Mouse (Mus musculus) spleen, postnatal 0 days (tissue): ENCODE measurements around the gene Ldah. TPM values are rescaled to one million over a fixed set of nuclear protein-coding genes. Genes with fewer than 3 reads are reported as not detected.

Source experiments
- polyA plus RNA-seq: library from polyadenylated mRNA; unstranded; fragments of >200 nt; fragmentation: Nextera tagmentation; extraction: Ambion mirVana; gene quantifications from 2 replicates; pipeline ENCODE4 v1.2.1, GENCODE M21; 2015

Ldah gene
- 35.8 and 39.9 TPM in 2 replicates for polyA plus RNA-seq

GRCm38 (mm10) chr12:8207978-8208403 lies at the start of gene Ldah:
Gene Ldah (plus strand): TSS chr12:8208107.

GRCm38 (mm10) chr12:8301841-8302431 lies 94.0 kb downstream of the Ldah start, which contains the start of gene Gdf7:
Gene Gdf7 (minus strand): TSS chr12:8301954.

GRCm38 (mm10) chr12:8313270-8313771 lies 105.4 kb downstream of the Ldah start, which contains the start of gene Hs1bp3:
Gene Hs1bp3 (plus strand): TSS chr12:8313432.

Other genes with a start within 250 kb of the Ldah start
- 0.05 and 0.21 TPM in 2 replicates for gene Apob, start 230.5 kb upstream of the Ldah start, polyA plus RNA-seq
- gene Gdf7, start 93.8 kb downstream of the Ldah start, polyA plus RNA-seq = not detected in 2 replicates
- gene Hs1bp3, start 105.3 kb downstream of the Ldah start, polyA plus RNA-seq = 3.8 and 5.2 TPM in 2 replicates